Mouse (Mus musculus) cerebral cortex, adult 2 months (tissue): ENCODE data around the gene Cracr2a.

ENCODE experiments used
- WGBS: fragments of 180-500 bp; shearing (Covaris S2); methylation state at CpG from one replicate; pipeline ENCODE4 v1.1.7; 2018; 5-methylcytosine and 5-hydroxymethylcytosine counted together

Gene Cracr2a

DNA sequence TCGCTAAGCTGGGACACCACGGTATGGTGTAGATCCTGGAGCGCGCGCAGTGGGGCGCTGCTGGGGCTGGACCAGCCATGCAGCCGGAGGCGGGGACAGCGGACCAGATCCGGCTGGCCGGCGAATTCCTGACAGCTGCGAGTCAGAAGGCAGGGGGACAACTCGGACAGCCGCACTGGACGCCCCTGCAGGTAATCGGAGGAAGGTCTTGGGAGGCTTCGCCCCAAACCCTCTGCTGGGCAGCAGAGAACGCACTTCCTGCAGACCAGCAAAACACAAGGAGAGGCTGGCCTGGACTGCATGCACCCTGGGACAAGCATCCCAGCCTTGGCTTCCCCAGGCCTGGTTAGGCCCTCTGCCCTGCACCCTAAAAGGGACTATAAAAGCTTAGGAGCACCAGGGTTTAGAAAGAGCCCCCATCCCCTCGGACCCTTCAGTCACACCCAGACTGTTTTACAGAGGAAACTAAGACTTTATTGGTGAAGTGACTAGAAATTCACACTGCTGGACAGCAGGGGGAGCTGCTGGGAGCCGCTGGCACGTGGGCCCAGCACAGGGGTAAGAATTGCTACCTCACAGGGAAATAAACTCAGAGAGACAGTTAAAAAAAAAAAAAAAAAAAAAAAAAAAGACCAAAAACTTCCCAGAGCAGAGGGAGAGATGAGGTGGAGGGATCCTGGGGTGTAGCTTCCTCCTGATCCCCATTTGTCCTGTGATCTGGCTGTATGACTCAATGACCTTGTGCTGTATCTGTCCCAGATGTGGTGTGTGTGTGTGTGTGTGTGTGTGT lies at the start of gene Cracr2a:
Gene Cracr2a (plus strand): TSS at position 108 of the 790 bp plus-strand sequence.
- WGBS: 2% methylated on average over 22 of the region's 22 CpGs

DNA sequence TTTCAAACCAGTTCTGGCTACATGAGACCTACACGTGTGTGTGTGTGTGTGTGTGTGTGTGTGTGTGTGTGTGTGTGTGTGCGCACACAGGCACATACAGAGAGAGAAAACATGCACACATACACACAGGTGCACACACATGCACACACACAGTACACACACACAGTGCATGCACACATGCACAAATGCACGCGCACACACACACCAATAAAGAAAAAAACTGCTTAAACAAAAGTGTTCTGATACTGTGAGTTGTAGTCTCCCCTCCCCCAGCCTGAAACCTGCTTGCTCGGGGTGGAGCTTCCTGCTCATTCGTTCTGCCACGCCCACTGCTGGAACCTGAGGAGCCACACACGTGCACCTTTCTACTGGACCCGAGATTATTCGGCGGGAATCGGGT lies 47.4 kb upstream of the Cracr2a start:
- 90% methylated on average over 7 of the region's 12 CpGs for WGBS

DNA sequence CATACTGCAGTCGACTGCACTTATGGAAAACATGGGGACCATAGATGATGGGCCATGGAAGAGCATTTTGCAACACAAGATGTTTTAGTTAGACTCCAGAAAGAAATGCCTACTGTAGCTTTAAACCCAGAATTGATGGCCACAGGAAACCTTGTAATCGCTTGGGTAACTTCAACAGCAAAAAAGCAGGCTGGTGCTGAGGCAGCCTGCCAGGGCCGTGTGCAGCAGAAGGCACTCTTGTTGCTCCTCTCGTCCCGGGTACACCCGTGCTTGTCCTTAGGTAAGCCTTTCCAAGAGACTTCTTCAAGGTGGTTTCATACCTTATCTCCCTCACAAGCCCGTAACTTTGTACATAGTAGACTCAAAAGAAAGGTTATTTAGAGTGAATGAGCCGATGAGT lies 40.0 kb upstream of the Cracr2a start:
- 54% methylated on average over 8 of the region's 8 CpGs for WGBS

DNA sequence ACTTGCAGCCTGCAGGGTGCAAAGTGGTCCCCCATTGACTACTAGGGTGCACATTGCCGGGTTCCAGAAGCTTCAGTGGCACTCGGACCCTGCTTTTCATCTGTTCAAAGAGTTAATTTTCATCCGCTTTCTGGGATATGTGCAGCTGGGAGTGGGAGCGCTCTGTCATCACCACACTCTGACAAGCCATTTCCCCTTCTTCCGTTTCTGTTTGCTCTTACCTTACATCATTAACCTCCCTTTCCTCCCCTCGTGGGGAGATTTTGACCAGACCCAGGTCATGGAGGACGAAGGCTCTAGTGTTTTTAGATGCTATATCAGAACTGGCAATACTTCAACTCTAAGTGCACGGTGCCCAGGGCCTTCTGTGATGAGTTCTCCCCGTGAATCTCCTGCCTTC lies 38.8 kb upstream of the Cracr2a start:
- WGBS: 46% methylated on average over 9 of the region's 9 CpGs

DNA sequence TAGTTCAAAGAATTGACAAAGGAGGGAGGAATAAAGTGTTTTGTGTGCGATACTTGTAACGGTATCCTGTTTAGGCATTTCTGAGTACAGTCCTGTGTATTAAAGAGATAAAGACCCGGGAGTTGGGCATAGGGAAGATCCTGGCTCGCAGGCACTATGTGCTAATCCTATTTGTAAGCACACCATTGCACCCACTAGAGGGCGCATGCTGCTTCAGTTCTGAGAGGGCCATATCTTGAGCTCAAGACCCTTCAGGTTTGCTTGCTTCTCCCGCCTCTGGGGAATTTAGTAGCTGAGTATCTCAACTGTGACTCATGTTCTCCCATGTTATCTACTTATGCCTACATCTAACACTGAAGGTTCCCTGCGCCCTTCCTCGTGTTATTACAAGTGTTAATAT lies 36.7 kb upstream of the Cracr2a start:
- WGBS: 41% methylated on average over 8 of the region's 8 CpGs

DNA sequence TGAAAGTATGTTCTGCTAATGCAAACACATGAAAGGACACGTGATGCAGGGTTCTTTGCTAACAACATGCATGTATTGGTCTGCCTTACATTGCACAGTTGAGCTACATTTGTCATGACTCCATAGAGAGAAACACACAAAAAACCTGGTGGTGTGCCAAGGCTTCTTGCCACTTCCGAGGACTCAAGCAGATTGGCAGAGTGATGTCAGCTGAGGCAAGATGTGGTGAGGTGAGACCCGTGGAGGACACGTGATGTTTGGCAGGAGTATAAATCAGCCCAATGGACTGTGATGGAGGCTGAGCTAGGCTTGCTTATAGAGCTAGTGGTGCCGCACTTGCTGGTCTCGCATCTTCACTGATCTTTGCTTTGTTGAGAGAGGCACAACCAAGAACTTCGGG lies 32.5 kb upstream of the Cracr2a start:
- WGBS: 89% methylated on average over 7 of the region's 7 CpGs

DNA sequence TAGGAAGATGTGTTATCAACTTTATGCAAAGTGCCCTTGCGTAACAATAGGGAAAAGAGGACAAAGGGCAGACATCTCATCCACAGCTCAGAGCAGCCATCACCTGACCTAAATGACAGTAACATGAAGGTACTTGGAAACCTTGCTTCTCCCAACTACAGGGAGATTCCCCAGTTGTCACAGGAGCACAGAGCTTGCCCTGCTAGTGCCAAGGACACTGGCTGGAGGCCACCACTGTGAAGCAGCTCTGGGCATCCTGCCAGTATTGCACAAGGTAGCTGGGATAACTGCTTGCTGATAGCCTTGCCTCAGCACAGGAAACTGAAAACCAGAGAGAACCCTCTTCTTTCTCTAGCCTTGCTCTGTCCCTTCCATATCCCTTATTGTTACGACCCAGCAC lies 31.7 kb upstream of the Cracr2a start:
- WGBS: 72% methylated on average over 2 of the region's 2 CpGs

DNA sequence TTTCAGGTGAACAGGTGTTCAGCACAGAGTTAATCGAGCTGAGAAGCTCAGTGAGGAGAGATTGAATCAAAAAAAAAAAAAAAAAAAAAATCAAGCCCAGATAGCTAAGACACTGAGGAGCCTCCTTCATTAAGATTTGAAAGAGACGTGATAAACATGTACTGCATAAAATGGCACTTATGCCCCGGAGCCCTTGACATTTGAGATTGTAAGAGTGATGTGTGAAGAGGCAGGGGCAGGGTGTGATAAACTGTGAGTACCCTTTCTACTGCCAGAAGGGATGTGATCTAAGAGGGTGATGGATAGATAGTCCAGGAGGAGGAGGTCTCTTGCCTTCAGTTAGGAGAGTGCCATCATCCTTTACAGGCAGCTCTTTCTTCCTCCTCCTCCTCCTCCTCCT lies 30.9 kb upstream of the Cracr2a start:
- whole genome bisulfite sequencing: 57% methylated on average over 3 of the region's 3 CpGs

DNA sequence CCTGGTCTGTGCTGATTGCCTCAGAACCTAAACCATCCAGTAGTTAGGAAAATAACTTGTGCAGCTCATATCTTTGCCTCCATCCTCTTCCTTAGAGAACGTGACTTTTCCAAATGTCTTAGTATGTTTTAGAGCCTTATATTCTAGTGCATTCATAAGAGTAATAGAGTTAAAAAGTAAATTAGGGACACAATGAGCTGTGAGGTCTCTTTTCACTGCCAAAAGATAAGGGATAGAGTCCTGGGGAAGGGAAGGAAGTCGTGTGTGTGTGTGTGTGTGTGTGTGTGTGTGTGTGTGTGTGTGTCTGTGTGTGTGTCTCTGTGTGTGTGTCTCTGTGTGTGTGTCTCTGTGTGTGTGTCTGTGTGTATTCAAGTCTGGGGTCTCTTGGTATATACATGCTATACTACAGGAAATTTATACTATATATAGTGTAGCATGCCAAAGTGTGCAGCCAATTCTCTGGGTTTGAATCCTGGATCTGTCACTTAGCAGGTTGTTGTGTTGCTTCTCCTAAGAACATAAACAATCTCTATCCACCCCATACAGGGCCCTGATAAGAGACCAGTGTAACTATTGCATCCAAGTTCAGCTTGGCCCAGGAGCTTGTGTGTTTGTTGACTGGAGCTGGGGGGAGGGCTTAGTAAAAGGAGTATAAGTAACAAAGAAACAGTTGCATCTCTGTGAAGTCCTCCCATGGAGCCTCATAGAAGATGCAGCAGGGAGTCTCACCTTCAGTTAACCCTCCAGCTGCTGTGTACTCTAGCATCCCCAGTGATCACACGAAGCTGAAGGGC lies 29.5 kb upstream of the Cracr2a start:
- WGBS: 75% methylated on average over 3 of the region's 3 CpGs

DNA sequence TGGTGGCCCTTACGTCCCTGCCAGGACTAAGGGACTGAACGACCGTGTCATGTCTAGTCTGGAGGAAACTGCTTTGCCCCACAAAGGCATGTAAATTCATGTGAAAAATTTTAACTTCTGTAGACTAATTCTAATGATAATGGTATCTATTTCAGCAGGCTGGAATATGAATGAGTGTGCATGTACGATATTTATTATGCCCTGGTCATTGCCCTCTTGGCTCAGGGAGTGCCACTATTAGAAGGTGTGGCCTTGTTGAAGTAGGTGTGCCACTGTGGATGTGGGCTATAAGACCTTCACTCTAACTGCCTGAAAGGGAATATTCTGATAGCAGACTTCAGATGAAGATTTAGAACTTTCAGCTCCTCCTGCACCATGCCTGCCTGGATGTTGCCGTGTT lies 28.8 kb upstream of the Cracr2a start:
- WGBS: 94% methylated on average over 5 of the region's 5 CpGs

DNA sequence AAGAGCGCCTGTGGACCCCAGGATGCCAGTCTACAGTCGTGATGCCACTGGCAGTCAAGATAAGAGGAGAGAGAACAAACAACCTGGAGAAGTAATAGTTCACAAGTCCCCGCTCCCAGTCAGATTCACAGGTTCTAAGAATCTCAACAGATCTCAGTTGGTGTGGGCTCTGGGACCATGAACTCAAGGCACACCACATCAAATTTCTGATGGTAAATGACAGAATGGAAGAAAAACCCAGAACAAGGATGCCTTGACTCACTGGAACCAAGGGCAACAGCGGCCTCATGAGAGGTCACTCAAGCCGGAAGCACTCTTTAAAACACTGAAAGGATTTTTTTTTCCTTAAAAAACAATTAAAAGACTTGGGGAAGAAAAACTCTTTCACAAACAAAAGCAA lies 27.4 kb upstream of the Cracr2a start:
- WGBS: 91% methylated on average over 5 of the region's 5 CpGs

DNA sequence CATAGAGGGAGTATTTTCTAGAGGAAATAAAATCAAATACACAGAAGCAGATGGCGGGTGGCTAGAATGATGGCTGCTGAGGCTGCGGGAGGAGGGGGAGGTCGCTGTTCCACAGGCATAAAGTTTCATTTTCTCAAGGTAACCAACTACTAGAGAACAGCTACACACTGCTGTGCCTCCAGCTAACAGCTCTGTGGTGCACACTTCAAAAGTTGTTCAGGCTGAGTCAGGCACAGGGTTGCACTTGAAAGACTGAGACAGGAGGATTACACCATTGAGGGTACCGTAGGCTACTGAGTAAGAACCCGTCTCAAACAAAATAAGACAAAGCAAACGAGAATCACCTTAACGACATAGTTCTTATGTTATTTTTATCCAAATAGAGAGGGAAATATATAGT lies 24.1 kb upstream of the Cracr2a start:
- 49% methylated on average over 7 of the region's 7 CpGs for WGBS

DNA sequence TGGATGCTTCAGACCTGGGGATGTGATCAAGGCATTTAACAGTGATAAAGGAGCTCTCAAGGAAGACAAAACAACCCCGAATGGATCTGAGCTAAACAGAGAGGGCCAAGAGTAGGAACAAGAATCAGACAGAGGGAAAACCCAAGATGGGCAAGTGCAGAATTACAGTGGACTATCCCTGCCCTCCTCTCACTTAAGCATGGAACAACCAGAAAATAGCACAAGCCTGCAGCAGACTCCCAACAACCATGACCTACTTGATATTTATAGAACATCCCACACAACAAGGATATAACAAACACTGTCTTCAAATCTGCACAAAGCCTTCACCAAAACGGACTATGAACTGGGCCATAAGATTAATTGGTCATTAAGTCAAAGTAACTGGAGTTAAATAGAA lies 23.0 kb upstream of the Cracr2a start:
- WGBS: 44% methylated on average over 2 of the region's 2 CpGs

DNA sequence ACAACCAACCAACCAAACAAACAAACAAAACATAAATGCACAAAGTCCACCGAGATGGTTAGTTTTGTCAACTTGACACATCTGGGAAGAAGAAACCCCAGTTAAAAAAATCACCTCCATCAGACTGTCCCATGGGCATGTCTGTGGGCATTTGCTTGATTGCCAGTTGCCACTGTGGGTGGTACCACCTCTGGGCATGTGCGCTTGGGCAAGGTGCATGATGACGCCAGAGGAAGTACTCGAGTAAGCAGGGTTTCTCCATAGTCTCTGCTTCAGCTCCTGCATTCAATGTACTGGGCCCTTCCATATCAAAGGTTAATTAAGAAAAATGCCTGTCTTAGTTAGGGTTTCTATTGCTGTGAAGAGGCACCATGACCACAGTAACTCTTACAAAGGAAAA lies 21.9 kb upstream of the Cracr2a start:
- WGBS: 90% methylated on average over 4 of the region's 4 CpGs

DNA sequence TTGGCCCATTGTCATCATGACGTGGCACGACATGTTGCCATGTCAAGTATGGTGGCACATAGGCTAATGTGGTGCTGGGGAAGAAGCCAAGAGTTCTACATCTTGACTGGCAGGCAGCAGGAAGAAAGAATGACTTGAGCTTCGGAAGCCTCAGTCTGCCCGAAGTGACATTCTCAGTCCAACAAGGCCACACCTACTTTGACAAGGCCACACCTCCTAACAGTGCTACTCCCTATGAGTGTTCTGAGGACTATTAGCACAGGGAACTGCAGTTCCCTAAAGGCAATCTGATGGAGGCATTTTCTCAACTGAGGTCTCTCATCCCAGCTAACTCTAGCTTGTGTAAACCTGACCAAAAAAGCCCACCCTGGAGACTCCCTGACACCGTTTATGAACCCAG lies 21.5 kb upstream of the Cracr2a start:
- WGBS: 77% methylated on average over 5 of the region's 5 CpGs

DNA sequence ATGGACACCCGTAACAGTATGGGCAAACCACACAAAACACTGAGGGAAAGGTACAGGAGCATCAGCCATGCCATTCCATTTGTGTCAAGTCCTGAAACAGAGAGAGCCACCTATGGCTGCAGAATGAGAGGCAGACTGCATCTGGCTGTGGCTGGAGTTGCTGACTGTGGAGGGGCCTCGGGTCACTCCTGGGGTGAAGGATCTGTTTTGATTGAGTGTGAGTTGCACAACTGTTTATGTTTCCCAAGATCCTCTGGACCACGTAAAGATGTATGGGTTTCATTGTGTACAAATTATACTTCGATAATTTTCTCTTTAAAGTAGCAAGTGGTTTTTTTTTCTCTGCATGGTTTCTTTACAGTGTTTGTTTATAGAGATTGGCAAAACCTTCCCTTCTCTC lies 20.6 kb upstream of the Cracr2a start:
- WGBS: 80% methylated on average over 4 of the region's 4 CpGs

DNA sequence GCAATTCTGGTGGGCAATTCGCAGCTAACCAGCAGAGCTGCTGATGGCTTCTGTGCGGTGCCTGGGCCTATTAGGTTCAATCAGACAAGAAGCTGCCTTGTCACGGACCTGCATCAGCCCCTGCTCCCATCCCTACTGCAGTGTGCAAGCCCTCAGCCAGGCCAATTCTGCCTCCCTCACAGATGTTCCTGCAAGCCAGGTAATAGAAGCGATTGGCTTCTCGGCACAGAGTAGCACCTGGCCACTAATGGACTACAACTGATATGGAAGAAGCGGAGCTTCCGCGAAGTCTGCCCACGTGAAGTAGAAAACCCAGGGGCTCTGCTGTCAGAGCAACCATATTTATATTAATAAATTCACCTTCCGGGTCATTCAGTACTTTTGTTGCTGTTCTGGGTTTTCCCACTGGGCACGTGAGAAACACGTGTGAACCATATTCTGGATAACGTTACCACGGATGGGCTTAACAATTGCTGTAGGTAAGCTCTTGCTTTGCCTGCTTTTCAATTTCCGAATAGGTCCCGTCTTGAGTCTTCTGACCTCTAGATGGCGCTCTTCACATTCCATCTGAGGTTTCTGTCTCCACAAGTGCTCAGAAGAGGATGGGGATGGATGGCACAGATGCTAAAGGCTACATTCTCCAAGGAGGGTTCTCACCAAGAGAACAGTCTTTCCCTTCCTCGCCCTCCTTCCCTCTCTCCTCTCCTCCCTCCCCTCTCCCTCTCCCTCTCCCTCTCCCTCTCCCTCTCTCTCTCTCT lies 19.3 kb upstream of the Cracr2a start:
- WGBS: 37% methylated on average over 18 of the region's 18 CpGs

DNA sequence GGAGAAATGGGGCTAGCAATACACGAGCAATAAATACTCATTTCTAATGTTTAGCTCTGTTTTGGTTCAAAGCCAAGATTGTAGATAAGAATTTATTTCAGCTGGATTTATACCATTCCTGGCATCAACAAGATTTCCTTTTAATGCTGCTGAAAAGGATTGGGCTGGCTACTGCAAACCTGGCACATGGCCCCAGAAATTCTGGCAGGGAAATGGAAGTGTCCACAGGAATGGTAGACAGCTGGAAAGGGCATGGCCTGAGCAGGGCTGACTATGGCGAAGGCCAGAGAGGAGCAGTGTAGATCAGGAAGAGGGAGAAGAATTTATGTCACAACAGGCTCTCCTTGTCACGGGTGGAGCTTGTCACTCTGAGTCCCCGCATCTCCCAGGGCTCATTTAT lies 14.5 kb upstream of the Cracr2a start:
- WGBS: 57% methylated on average over 4 of the region's 4 CpGs

DNA sequence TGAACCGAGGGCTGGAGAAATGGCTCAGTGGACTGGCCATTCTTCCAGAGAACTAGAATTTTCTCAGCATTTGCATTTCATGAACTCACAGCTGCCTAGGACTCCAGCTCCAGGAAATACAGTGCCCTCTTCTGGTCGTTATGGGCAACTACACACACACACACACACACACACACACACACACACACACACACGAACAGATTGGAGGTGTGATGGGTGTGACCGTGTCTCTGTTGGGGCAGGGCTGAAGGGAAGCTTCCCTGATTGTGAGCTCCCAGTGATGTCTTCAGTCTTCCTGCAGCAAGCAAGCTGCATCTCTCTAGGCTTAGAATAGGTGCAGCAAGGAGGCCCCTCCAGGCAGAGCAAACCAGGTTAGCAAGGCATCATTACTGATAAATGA lies 8.2 kb upstream of the Cracr2a start:
- WGBS: 88% methylated on average over 4 of the region's 4 CpGs

DNA sequence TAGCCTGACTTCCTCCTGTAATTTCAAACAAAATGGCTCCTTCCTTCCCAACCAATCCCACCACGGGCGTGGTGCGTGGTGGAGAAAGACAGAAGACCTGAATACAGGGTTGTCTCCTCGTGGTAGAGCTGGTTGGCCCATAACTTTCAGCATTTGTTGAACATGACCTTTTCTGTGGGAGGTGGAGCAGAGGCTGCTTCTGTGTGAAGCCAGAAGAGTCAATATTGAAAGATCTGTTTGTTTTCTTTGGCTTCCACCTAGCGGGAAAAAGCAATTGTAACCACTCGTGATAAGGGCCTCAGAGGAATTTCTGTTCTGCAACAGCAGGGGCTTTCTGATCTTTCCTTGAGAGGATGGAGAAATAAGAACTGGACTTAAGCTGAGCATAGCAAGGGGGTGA lies 5.6 kb upstream of the Cracr2a start:
- 75% methylated on average over 6 of the region's 6 CpGs for WGBS

DNA sequence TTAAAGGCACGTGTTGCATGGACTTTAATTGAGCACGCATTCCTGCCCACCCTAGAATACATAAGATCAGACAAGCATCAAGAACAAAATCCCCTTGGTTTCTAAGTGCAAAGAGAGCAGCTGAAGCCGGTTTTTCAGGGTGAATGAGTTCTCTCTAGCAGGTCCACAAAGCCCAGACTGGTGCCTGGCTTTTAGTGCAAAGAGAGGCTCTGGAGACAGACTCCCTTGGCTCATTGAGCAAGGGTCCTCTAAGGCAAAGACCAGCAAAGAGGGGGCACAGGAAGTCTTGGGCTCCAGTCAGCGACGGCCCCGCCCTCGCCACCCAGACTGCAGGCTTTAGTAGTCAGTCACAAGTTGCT lies 287 bp upstream of the Cracr2a start:
- 19% methylated on average over 7 of the region's 7 CpGs for WGBS

DNA sequence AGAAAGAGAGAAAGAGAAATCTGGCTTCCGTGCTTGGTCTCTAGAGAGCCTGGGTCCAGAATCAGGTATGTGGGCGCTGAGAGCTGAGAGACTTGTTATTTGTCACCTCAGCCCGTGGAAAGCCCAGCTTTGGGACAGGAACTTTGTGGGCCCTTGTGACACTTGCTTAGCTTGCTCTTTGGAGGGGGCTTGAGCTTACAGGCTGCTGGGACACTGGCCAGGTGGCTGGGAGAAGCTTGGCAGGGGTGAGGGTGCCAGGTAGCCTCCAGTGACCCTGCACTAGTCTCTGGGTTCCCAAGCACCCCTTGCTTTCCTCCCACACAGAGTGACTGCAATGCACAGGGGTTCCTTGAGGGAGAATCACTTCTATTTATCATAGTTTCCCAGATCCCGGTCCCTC lies 2.4 kb downstream of the Cracr2a start:
- 68% methylated on average over 4 of the region's 4 CpGs for WGBS
